Mouse (Mus musculus): ENCODE data around the gene Gm7247.
"Not testable (repeated sequence)": the region's sequence is repeated elsewhere in the genome, so short reads cannot be mapped to it uniquely, and the experiment has no call there.

Gm7247 gene

DNA sequence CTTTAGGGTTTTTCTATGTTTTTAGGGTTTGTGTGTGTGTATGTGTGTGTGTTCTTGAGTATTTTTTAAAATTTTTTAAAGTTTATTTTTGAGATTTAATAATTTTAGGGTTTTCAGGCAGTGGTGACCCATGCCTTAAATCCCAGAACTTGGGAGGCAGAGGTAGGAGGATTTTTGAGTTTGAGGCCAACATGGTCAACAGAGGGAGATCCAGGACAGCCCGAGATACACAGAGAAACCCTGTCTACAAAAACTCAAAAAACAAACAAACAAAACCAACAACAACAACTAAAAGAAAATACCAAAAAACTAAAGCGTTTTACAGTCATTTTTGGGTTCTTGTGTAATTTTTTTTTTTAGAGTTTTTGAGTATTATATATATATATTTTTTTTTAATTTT is 134.2 kb downstream of the Gm7247 start:
- no peak for DNase-seq (ENCODE audit: low spot score in 2 of 2)

- no peak for DNase-seq (ENCODE audit: low spot score in 2 of 2)
These were observed 135.4 kb downstream of the Gm7247 start for GRCm38 (mm10) chr14:51496955-51497354.

GRCm38 (mm10) chr14:51497958-51498357 is 136.4 kb downstream of the Gm7247 start:
- DNase-seq (ENCODE audit: low spot score in 2 of 2), result no peak

DNA sequence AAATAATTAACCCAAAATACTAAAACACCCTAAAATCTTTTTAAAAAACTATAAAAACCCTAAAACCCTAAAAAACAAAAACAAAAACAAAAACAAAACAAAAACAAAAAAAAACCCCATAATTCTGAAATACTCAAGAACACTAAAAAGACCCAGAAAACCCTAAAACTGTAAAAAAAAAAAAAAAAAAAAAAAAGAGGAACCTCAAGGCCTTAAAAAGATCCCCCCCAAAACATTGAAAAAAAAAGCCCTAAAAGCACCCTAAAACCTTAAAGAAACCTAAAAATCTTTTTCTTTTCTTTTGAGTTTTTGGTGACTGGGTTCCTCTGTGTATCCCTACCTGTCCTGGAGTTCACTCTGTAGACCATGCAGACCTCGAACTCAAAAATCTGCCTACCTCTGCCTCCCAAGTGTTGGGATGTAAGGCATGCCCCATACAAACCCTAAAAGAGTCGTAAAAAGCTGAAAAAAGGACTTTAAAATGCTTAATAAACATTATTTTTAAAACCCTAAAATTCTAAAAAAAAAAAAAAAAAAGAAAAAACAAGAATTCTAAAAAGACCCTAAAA is 138.2 kb downstream of the Gm7247 start:
- DNase-seq (ENCODE audit: low spot score in 2 of 2), result no peak

DNA sequence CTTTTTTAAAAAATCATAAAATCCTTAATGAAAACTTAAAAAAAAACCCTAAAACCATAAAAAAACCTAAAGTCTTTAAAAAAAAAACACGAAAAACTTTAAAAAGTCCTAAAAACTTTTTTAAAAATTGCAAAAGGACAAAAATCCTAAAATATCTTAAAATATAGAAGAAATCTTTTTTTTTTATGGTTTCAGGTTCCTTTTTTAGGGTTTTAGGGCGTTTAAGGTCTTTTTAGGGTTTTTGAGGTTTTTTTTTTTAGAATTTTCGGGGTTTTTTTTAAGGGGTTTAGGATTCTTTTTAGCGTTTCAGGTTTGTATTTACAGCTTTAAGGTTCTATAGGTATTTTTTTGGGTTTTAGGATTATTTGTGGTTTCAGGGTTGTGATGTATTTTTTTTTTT is 138.9 kb downstream of the Gm7247 start:
- DNase-seq (ENCODE audit: low spot score in 2 of 2), result no peak

DNA sequence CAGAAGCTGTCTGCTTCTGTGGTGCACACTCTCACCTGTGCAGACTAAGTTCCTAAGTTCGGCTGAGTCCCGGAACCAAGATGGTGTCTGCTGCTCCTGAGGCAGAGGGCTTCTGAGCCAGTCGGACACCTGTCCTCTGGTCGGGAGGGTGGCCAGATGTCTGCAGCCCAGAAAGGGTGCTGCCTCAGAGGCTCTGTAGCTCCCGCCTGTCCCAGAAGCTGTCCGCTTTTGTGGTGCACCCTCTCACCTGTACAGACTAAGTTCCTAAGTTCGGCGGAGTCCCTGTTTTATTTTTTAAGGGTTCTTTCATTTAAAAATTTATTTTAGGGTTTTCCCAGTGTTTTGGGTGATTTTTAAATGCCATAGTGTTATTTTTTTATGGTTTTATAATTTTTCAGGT is 145.9 kb downstream of the Gm7247 start:
- no peak for DNase-seq (ENCODE audit: low spot score in 2 of 2)

- DNase-seq (ENCODE audit: low spot score in 2 of 2), result no peak
These were observed 190.9 kb downstream of the Gm7247 start, which contains the start of gene Gm5622 for GRCm38 (mm10) chr14:51552490-51552889. TSS of gene Gm5622 (plus strand) at chr14:51552790.

DNA sequence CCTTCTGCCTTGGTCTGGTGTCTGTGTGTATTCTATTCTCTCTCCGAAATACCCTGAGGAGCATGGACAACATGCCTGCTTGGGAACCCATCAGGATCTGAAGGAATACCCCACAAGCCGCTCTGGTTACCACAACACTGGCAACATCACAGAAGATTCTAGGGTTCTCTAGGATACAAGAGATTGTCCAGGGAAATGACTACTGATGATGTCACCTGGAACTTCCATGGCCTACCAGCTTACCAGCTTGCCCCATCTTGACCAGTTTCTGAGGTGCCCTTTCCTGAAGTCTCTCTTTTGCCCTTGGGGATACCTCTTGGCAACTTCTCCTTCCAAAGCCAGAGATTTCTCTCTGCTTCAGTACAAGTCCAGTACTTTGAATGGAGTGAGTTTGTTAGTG is 212.4 kb downstream of the Gm7247 start, which contains the start of gene Gm17175:
TSS of gene Gm17175 (minus strand) at position 101 of the 400 bp plus-strand sequence.
- not testable (repeated sequence) for DNase-seq (ENCODE audit: low spot score in 2 of 2)

GRCm38 (mm10) chr14:51592039-51592438 is 230.5 kb downstream of the Gm7247 start, which contains the start of gene Gm17174:
TSS of gene Gm17174 (minus strand) at chr14:51592139.
- not testable (repeated sequence) for DNase-seq (ENCODE audit: low spot score in 2 of 2)

GRCm38 (mm10) chr14:51611210-51611609 is 249.7 kb downstream of the Gm7247 start, which contains the start of gene Gm17078:
TSS of gene Gm17078 (minus strand) at chr14:51611310.
- DNase-seq (ENCODE audit: low spot score in 2 of 2), result no peak
